Mouse (Mus musculus) granulocyte monocyte progenitor cell, adult 5-6 weeks (primary cell): ENCODE results near the gene Pald1. TPM values are rescaled to one million over a fixed set of nuclear protein-coding genes. Genes with fewer than 3 reads are reported as not detected.

ENCODE experiments used
- ATAC-seq: replicated peaks from 2 replicates; pipeline ENCODE4 v1.8.0; 2016; ENCODE audit warnings: mild to moderate bottlenecking, moderate TSS enrichment, inconsistent platforms; ENCODE audit not compliant: poor library complexity, severe bottlenecking
- total RNA-seq, 2 experiments: library from RNA; stranded (forward) in 1 of 2; stranded (reverse) in 1 of 2; fragments of 200-712, 200-1000 nt in 1 of 2; fragments of >200 nt in 1 of 2; fragmentation: Nextera tagmentation in 1 of 2; gene quantifications; 2 replicates each; pipeline ENCODE4 v1.2.3; 2014 to 2017

Pald1 gene
- total RNA-seq, 2 experiments from 2014 or later: not detected

DNA sequence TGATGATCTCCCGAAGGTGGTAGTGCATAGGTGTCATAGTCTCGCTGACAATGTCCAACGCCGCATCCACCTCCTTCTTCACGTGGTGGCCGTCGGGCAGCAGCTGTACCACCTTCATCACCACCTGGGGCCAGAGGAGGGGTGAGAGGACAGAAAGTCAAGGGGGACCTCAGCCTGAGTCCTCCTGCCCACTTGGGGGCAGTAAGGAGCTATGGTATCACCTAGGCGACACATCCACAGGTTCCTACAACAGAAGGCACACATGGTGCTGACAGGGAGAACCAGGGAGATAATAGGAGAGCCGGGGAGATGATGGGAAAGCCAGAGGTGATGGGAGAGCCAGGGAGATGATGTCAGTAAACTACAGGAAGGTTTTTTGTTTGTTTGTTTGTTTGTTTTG lies 44.1 kb downstream of the Pald1 start:
- no peak for ATAC-seq

DNA sequence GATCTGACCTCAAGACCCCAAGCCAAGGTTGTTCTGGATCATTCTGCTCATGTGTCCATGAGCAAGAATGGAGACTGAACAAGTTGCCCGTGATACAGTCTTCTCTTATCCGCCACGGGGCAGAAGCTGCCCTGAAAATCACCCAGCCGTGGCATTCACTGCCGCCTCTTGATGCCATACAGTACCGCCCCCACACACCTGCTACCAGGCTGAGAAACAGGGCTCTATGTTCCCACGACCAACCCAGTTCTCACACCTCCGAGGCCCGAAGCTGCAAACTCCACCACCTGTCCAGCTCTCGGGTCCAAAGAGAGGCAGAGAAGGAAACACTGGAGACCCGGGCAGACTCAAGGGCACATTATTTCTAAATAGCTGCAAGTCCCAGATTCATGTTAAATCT lies 45.7 kb downstream of the Pald1 start:
- ATAC-seq: no peak

DNA sequence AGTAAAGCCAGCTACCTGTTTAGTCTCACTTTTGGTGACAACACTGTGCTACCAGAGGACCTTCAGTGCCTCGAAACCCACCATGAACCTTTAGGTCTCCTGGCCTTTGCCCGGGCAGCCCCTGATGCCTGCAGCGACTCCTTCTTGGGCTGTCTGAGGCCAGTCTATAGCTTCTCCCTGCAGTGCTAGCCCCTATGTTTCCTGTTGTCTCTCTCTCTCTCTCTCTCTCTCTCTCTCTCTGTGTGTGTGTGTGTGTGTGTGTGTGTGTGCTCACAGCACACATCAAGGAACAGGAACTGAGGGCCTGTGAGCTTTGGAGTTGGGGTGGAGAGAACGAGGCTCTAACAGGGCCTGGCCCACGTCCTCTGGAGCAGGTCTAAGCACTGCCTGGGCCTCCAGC lies 46.7 kb downstream of the Pald1 start:
- ATAC-seq: no peak

DNA sequence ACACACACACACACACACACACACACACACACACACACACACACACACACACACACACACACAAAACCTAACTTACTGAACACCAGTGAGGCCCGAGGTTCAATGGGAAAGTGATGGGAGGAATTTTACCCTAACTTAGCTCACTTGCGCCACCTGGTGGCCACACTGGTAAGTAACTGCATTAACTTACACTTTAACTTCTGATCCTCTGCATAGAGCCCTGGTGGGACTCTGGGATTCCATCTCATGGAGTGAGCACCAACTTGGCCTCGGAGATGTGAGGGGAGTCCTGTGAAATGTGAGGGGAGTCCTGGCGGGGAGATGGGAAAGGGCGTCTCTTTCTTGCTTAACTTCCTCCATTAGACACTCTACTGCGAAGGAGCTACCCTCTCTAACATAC lies 47.2 kb downstream of the Pald1 start:
- peak; percentile 49 for ATAC-seq

DNA sequence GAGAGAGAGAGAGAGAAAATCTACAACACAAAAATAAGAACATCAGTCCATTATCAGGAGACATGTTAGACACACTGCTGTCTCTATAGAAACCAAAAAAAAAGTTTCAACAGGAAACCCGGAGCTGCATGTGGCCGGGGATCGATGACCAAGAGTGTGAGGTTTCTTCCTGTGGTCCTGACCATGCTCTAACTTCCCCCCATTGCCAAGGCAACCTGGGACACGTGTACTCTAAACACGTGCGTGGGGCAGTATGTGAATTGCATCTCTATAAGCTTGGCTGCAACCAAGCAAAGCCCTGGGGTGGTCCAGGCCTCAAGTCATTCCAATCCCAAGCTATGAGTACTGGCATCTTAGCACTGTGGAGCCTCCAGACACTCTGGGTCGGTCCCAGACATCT lies 48.8 kb downstream of the Pald1 start:
- ATAC-seq: peak; percentile 82

DNA sequence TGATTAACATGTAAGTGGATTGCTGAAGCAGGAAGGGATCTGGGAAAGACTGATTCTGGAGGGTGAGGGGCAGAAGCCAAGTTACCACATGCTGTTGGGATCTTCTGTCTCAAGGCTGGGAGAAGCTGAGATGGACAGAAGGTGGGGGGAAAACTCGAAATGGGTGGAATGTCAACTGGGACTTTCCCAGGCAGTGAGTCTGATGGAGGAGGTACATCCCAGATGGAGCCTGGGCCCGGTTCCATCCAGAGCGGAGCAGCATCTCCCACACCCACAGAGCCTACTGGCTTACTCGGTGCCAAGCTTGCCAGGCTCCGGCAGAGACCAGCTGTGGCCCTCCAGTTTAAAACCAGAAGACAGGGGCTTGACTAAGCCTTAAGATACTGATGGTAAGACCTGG lies 52.3 kb downstream of the Pald1 start:
- ATAC-seq: no peak

DNA sequence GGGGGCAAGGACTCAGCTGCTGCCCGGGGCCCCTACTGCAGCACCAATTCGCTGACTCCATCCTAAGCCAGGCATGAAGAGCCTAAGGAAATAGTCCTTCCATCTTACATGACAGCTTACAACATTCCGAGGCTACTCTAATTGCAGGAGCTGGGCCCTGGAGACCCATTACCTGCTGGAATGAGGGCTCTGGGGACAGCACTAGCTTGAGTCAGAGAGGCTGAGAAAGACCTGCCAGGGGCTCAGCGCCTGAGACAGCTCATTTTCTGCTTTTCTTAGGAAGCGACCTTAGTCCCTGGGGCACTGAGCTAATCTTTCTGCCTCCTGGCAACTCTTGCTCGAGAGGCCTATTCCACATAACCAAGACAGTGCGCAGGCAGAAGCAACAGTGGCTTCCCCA lies 54.4 kb downstream of the Pald1 start:
- no peak for ATAC-seq

DNA sequence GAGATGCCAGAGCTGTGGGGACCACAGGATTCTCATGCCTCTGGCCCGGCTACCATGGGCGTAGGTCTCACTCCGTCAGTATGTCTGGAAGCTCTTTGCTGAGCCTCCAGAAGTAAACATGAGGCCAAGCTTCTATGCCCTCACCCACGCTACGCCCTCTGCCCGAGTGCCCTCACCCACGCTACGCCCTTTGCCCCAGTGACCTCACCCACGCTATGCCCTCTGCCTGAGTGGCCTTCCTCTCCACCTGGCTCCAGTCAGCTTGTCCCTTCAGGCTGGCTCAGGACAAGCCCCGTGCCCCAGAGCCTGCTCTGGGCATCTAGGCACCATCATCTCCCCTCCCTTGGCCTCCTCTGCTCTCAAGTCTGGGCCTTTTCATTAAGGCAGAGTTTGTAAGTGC lies 55.8 kb downstream of the Pald1 start:
- ATAC-seq: no peak

DNA sequence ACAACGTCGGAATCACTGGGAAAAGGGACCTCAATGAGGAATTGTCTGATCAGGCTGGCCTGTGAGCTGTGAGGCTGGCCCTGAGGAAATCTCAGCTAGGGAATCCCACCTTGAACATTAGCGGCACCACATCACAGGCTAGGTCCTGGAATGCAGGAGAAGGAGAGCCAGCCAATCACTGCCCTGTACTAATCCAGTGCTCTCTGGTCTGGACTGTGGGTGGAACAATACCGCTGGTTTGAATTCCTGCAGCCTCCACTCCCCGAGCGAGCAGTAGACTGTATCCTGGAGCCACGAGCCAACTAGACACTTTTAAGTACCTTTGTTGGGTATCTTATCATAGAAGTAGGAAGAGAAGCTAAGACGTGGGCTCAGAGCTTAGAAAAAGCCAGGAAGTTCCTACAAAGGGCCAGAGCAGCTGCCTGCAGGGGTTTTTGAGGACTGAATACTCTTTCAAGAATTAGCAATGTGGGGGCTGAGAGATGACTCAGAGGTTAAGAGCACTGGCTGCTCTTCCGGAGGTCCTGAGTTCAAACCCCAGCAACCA lies 57.5 kb downstream of the Pald1 start:
- ATAC-seq: no peak

DNA sequence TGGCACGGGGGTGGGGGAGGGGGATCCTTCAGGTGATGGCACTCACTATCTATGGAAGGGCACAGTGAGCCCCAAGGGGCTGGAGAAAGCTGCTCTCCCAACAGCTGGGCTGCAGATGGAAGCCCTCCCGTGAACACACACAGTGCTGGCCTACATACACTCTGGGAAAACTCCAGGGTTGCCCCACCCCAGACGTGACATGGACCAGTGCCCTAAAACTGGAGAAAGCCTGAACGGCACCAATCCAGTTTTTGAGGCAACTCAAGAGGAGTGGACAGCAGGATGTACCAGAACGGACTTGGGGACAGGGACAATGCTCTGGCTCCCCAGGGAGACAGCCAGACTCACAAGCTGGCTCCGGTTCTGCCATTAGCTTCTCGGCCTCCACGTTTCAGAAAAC lies 58.6 kb downstream of the Pald1 start:
- no peak for ATAC-seq

DNA sequence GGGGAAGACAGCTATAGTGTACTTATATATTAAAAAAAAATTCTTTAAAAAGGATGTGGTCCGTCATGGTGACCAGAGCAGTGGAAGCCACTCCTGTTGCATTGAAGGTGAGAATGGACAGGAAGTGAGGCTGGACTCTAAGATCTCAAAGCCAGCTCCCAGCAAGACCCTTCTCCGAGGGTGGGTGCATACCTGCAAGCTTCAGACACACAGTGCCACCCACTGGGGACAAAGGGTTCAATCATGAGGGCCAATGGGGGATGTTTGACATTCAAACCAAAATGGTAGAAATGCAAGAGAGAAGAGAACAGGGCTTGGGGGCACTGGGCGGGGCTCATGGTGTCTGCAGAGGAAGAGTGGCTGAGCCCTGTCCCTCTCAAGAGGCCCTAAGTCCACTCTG lies 64.8 kb downstream of the Pald1 start:
- no peak for ATAC-seq

DNA sequence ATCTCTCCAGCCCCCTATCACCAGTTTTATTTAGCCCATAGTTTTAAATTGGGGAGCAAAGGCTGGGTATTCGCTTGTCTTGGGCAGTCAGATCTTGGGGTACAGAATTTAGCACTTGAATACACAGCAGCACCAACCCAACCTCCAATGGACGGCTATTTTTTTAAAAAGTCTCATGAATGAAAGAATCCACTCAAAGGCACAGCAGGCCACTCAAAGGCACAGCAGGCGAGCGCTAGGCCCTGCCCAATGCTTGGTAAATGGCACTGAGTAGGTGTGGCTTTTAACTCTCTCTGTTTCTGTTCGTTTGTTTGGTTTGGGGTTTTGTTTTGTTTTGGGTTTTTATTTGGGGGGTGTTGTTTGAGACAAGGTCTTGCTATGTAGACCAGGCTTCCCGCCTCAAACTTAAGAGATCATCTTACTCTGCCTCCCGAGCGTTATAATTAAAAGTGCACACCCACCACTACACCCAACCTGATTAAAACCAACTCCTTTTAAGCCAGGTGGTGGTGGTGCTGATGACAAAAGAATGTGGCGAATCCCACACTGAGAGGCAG lies 67.9 kb downstream of the Pald1 start:
- ATAC-seq: no peak

DNA sequence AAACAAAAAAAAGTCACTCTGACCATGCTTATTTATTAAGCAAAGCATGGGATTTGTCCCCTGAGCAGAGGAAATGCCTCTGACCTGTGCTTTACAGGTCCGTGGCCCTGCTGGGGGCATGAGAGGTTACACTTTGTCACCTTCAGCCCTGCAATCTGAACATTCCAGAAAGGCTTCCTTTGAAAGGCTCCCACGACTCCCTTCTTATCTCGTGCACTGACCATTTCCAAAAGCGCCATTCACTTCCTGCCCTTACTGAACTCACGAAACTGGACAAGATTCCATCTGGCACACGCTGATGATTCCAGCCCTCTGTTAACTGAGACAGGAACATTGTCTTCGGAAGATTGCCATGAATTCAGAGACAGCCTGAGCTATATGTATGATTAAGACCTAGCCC lies 69.6 kb downstream of the Pald1 start:
- ATAC-seq: no peak

DNA sequence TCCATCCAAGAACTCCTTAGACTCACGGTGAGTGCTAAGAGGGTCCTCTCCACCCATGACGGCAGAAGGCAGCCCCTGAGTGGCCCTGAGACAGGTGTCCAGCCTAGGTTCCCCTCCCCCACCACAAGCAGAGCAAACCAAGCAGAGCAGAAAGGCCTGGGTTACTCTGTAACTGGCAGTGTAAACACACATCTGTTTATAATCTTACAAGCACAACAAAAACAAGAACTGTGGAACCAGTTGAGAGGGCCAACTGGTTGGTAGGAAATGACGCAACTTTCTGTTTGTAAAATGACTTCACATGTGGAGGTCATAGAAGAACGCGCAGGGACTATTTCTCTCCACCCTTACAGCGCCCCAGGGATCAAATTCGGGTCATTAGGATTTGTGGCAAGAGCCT lies 70.6 kb downstream of the Pald1 start:
- ATAC-seq: 0 out of 2 replicates have a peak, but pooled peaks have one; percentile 14

DNA sequence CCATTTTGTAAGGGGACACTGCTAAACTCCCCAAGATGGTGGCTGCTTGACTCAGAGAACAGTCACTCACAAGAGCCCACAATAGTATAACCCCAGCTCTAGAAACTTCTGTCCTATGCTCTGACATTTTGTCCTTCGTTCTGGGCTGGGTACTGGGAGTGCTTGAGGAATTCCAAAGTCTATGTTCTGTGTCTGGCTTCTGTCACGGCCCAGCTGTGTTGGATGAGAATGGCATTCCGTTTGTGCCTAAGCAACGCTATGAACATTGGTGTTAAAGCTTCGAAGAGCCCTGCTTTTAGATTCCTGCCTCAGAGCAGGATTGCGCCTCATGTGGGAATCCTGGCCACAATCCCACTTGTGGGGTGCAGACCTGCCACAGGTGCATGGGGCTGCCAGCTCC lies 71.2 kb downstream of the Pald1 start:
- no peak for ATAC-seq

DNA sequence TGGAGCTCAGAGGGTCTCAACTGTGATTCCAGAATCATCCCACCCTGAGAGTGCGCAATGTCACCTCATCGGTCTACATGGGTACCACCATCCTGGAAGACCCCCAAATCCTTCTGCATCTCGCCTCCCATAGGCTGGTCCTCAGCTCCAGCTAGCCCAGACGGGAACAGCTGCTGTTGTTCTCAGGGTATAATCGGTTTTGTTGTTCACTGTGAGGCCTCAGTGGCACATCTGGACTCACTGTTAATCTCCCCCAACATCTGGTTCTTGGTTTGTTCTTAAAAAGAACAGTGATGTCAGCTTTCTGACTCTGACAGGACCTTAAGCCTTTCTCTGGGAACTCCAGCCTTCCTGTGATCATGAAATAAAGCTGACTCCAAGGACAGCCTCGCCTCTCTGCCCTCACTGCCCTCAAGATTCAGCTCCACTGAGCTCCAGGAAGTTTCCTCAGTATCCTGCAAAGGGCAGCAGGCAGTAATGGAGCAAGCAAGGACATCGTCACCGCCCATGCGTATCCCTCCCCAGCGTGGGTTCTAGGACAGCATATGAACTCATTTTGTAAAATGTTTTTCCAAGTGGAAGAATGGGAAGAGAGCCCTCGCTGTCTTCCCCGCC lies 74.5 kb downstream of the Pald1 start:
- ATAC-seq: no peak

DNA sequence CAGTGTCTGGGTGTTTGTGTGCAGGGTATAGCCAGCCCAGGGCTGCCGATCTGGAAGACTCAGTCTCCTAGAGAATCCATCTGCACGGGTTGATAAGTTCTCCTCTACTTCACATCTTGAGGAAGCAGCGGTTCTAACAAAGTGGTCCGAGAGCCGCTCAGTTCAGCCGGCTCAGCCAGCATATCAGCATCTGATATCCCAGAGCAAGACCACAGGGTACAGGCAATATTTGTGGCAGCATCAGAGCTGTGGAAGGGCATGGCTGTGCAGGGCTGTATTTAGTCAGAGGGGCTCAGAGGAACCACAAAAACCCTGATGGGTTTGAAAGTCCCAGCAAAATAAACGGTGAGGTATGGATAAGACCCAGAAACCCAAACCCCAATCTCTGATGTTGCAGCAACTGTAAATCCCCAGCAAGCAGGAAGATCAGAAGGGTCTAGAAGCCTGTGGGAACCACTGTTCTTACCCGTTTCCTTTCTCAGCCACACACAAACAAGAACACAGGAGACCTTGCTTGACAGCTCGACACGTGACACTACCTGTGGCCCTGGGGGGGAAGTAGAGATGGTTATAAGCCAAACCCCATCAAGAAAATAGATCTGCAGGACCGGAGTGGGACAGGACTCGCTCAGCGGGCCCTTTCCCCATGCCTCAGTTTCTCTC lies 77.3 kb downstream of the Pald1 start:
- ATAC-seq: no peak

DNA sequence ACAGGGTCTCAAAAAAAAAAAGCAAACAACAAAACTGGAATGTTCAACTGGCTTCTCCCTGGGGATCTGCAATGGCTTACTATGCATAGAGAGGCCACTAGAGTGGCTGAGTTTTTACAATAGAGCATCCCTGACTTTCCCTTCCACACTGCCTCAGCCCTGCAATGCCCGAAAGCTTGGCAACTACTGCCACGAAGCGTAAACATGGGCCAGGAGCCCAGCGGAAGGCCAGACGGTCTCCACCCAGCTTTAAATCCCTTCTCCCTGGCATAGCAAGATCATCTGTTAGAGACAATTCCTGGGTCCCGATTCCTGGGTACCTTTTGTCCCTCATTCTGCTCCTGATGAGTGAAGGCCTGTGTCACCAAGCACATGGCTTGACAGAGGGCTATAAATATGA lies 79.3 kb downstream of the Pald1 start:
- no peak for ATAC-seq

DNA sequence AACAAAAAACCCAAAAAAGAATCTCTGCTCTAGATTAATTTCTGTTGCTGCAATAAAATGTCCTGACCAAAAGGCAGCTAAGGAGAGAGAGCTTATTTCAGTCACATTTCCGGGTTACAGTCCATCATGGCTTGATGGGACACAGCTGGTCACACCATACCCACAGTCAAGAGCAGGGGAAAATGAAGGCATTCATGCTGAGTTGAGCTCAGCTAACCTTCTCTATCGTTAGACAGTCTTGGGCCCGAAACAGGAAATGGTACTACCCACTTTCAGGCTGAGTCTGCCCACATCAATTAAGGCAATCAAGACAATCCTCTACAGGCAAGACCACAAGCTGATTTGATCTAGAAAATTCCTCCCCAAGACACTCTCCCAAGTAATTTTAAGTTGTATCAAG lies 82.3 kb downstream of the Pald1 start:
- ATAC-seq: no peak

DNA sequence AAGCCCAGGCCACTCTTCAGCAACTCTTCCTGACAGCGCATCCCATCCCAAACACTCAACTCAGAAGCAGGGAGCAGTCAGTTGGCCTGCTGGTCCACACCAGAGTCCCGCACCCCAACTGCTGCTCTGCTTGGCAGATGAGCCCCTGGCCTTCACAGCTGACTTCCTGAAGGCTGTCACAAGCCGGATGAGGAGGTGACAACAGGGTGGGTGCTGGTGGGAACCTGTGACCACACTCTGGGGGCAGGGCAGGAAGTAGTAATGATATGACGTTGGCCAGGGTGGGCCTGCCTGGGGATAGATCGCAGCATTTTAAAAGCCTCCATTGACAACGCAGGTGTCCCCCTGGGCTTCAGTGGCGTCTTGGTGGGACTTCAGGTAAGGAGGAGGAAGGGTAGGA lies 85.9 kb downstream of the Pald1 start, which contains the start of gene Prf1:
Prf1 (plus strand) TSS at position 357 of the 400 bp plus-strand sequence.
- ATAC-seq: peak; percentile 87

DNA sequence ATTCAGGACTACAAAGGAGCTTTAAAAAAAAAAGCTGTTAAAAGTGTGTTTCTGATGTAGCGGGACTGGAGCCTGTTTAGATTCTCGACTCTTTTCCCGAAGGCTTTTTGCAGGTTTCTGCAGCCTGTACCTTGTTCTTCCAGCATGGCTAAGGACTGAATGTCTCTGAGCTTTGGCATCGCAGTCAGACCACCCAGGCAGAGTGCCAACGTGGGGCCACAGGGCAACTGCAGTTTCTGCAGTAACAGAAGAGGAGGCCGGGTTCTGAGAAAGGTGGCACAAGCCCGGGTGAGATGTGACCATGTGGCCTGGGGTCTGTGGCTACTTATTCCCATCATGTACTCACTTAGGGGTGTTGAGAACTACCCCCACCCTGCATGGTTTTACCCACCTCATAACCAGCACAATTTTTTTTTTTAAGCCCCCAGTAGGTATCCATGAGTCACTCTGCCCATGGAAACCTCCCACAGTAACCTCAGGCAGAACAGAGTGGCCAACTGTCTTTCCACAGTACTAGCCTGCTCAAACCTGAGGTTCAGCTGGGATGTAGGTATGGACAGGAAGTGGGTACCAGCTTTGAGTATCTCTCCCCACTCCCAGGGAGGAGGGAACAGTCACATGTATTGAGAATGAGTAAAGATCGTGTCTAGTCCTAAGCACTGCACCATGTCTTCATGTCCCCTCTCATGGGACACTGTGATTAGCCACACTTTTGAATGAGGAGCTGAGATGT lies 86.5 kb downstream of the Pald1 start:
- 0 out of 2 replicates have a peak, but pooled peaks have one; percentile 17 for ATAC-seq
